Mouse (Mus musculus) inflammation-experienced regulatory T-cells, adult 6 months (primary cell): ENCODE results near the gene Lig1. TPM values are rescaled to one million over a fixed set of nuclear protein-coding genes. Genes with fewer than 3 reads are reported as not detected.
A peak's percentile ranks its signal among the peaks of the same experiment; 100 is the strongest.

ENCODE experiments used
- ATAC-seq: one replicate; pipeline ENCODE4 v1.8.0; 2017
- polyA plus RNA-seq, 3 experiments: library from polyadenylated mRNA; unstranded; fragments of 100-300 nt; shearing (Covaris generic); gene quantifications; one replicate each; pipeline ENCODE4 v1.2.1; 2017

Lig1 gene
- 10 to 100 TPM; 24.1 to 85.4 (median 33.4) TPM for polyA plus RNA-seq

DNA sequence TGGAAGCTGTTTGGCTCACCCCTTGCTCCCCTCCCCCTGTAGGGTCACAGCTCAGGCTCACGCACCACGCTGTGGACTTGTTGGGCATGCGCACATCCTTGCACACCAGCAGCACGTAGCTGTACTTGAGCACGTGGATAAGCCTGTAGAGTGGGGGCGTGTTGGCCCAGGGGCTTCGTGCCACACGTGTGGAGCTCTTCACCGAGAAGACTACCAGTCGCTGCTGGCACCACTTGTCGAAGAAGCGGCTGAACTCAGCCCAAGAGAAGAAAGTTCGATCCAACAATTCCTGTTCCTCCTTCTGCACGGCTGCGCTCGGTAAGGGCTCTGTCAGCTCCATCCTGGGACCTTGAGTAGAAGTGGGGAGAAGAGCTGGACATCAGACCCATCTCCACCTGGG is at the start of gene Lig1:
Lig1 (plus strand) TSS at position 203 of the 400 bp plus-strand sequence.
- no peak for ATAC-seq

- ATAC-seq = no peak
Measured at GRCm38 (mm10) chr7:13260746-13261700, 16.1 kb upstream of the Lig1 start.

DNA sequence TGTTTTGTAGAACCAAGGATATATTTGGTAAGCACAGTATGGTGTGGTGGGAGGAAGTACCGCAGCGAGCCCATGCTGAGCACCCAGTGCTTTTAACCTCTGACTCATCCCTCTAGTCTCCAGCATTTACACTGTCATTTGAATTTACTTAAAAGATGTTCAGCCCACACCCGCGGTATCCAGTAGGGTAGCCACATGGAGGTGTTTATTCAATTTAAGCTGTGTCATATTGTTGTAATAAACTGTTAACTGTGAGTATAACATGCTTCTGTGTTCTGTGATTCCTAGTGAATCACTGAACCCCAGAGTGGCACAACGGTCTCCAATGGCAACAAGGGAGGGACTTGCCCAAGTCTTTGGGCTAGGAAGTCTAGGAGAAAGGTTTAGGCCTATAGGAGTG is 13.2 kb upstream of the Lig1 start:
- no peak for ATAC-seq

DNA sequence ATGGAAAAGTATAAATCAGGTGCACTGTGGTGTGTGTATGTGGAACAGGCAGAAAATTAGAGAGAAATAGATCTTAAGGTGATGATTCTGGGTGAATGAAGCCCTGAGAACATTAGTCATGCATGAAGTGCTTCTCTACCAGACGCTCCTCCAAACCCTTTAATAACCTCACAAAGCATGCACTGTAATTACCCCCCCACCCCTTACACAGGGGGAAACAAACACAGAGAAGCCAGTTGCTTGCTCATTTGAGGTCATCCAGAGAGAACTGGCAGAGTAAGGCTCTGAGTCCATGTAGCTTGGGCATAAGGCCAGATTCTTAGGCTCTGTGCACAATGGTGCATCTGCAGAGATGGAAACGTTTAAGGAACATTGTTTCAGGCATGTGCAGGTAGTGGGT is 12.7 kb upstream of the Lig1 start:
- ATAC-seq = no peak

- no peak for ATAC-seq
Measured at GRCm38 (mm10) chr7:13268749-13269260, 8.3 kb upstream of the Lig1 start.

GRCm38 (mm10) chr7:13269394-13269793 is 7.7 kb upstream of the Lig1 start:
- ATAC-seq = no peak

- no peak for ATAC-seq
Measured at GRCm38 (mm10) chr7:13271704-13272103, 5.4 kb upstream of the Lig1 start.

DNA sequence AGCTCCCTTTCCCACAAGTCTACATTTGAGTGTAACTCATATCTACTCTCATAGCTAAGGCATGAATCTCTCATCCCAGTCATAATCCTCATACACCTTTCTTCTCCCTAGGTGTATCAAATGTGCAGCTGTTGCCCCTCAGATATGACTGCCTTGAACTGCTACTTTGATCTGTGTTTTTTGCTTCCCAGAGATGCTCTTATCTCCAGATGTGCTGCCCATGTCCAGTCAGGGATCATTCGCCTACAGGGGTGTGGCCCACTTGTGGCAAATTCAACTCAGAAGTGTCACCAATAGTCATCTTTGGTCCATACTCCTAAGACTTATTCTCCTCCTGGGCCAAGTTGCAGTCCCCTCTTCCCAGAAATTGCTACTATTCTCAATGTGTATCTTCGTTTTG is 750 bp downstream of the Lig1 start:
- ATAC-seq = no peak

DNA sequence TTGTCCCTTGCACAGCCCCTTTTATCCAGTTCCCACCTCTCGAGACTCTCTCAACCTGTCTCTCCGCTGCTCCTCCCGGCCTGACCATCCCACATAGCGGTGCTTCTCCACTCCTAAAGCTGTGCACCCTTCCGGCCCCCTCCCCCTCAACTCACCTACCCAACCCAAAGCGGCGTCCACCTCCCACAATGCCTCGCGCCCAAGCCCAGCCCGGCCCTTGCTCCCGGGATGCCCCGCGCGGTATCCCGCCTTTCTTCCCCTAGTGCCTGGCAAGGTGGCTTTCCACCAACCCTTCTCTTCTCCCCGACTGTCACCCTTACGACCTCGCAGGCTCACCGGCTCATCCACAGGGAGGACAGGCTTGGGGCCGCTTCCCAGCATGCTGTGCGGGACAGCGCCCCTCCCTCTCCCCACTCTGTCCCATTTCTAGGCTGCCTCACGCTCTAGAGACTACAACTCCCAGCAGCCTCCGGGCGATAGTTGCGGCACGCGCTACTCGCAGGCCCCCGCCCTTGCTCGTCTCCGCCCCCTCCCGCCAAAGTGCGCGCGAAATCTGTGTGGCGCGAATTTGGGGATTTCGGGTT is 1.3 kb downstream of the Lig1 start, which contains the start of gene Zswim9:
Zswim9 (minus strand) TSS at position 414 of the 584 bp plus-strand sequence.
- ATAC-seq = peak; percentile 97

- ATAC-seq = peak; percentile 22
Measured at GRCm38 (mm10) chr7:13278957-13279356, 1.9 kb downstream of the Lig1 start.

DNA sequence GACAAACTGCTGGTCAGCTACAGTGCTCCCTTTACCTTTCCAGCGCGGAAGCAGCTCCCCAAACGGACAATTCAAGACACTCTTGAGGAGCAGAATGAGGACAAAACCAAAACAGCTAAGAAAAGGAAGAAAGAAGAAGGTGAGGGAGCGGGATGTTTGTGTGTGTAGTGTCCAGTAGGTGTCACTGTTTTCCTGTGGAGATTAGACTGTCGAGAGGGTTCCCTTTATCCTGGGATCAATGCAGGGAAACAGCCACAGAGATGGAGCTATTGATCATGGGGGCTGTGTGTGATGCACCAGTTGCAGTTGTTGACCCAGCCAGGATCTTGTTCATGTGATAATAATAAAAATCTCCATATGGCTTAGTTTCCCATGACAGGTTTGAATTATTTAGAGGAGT is 11.5 kb downstream of the Lig1 start:
- ATAC-seq = peak; percentile 64

GRCm38 (mm10) chr7:13290041-13290675 is 13.1 kb downstream of the Lig1 start:
- ATAC-seq = no peak

GRCm38 (mm10) chr7:13291370-13291769 is 14.3 kb downstream of the Lig1 start:
- no peak for ATAC-seq

DNA sequence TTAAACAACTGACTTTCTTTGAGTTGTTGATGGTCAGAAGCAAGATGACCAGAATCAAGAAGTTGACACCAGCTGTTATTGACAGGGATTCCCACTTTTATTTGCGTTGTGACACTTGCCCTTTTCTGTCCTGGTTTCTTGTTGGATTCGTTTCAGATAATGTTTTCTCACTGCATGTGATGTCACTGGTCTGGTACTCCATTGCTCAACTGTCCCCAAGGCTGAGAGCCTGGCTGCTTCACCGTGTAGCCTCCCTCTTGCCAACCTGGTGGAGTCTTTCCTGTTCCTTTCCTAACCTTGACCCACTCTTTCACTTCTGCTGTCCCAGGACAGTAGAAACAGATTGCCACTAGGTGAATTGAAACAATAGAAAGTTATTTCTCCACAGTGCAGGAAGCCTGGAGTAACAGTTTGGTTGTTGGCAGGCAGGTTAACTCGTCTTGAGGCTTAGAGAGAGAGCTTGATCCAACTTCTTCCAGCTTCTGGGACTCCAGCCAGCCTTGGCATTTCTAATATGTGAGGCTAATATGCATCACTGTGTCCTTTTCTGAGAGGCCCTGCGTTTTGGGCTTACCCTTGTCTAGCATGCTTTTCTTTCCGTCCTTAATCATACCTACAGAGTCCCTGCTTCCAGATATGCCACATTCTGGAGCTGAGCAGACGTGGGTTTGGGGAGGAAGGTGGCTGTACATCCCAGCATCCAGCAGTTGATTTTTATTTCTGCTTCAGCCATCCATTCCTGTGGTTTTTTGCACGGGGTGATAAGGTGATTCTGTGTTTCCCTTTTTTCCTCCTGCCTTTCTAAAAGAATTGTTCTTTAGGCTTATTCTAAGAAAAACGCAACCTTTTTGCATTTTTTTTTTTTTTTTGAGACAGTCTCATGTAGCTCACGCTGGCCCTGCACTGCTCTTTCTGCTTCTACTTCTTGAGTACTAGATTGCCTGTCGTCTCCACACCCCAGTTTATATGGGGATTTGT is 17.1 kb downstream of the Lig1 start:
- ATAC-seq = no peak

- no peak for ATAC-seq
Measured at GRCm38 (mm10) chr7:13295256-13295655, 18.2 kb downstream of the Lig1 start.

DNA sequence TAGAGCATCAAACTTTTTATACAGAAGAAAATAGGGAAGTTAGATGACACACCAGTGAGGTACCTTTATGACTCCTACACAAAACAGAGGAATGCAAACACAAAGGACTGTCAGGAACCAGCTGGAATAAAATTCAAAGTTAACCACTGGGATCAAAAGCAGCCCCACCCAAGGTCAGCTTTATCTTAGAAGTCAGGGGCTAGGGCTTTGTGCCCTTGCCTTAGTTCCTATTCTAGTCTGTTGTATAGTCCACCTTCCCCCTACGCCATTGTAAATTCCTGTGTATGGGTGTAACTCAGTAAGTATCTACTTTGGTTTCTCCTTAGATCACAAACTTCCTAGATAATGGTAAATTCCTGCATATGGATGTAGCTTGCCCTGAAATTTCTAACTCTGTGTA is 20.6 kb downstream of the Lig1 start:
- no peak for ATAC-seq

- ATAC-seq = no peak
Measured at GRCm38 (mm10) chr7:13298821-13299220, 21.7 kb downstream of the Lig1 start.

DNA sequence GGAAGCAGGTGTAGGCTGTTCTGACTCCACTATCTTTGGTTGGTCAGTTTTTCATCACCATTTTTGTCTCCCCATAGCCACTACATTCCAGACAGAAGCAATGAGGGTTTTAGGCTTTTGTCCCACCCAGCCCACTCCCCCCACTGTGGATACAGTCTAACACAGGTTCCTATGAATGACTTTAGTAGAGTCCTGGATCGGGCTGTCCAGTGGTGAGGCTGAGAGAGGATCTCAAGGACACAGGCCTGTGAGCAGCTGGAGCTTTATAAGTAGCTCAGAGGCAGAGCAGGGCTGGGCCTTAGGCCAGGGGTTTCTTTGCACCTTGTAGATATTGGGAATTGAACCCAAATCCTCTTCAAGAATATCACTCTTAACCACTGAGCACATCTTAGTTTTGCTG is 24.6 kb downstream of the Lig1 start:
- no peak for ATAC-seq

DNA sequence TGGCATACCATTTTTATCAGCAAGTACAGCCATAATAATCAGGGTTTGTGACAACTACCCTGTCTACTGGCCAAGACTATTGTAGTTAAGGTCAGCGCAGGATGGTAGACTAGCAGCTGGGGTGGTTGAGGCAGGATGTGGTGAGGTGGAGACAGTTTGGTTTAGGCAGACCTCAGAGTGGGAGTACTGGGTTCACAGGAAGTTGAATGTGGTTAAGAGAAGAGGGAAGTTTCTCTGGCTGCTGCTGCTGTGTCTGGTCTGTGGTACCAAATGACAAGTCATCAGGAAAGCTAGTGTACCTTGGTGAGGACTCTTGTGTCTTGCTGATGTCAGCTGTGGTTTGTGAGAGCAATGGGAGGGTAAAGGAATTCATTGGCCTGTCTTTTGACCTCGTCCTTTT is 25.7 kb downstream of the Lig1 start:
- ATAC-seq = peak; percentile 97

DNA sequence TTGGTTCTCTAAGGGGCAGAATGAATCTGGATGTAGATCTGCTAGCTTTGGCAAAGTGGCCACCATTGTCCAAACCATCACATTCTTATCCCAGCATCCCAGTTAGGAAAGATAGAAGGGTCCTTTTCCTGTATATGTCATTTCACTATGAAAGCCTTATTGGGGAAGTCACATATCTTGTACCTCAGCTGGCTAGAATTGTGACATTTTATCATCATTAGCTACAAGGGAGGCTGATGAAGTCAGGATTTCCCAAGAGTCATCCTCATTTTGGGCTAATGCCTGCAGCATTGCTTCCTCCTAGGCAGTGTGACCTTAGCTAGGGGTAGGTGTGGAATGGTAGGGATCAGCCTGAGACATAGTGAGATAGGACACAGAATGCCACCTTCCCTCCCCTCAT is 26.3 kb downstream of the Lig1 start:
- no peak for ATAC-seq

DNA sequence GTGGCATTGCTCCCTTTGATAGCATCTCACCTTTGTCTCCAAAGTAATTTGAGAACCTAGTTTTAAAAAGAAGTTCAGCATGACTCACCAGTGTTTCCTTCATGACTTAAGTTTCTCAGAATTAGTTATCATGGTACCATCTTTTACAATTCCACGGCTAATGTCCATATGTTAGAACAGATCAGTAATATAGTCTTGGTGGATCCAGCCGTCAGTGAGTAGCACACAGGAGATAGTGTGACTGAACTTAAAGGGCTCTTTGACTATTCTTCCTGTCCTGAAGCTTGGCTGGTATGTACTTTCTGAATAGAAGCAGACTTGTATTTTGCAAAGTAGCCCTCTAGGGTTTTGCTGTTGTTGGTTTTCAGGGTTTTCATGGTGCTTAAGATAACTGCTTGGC is 32.3 kb downstream of the Lig1 start:
- no peak for ATAC-seq
